Mouse (Mus musculus) forebrain, embryonic 10.5 days (tissue): ENCODE measurements at regions not wholly inside any gene's neighbourhood (a gene's known extent, or its start where the extent isn't known, plus 50 kb on each side); places are given as distances from the start of the nearest gene placed in this dataset.

Source experiments
- DNase-seq: peaks from one replicate; pipeline ENCODE4 v3.0.0-alpha.2; 2017; ENCODE audit warnings: low spot score; ENCODE audit errors: extremely low spot score
- H3K27ac ChIP-seq: fragments of 300-500 bp; sonication (generic); 2 replicates; pipeline ENCODE4 v1.5.1; 2016; ENCODE audit warnings: mild to moderate bottlenecking
- H3K27me3 ChIP-seq: fragments of 300-500 bp; sonication (generic); 2 replicates; pipeline ENCODE4 v1.6.1; 2016; ENCODE audit warnings: mild to moderate bottlenecking; ENCODE audit not compliant: poor library complexity, severe bottlenecking
- H3K36me3 ChIP-seq: fragments of 300-500 bp; sonication (generic); replicated peaks from 2 replicates; pipeline ENCODE4 v1.6.1; 2016; ENCODE audit warnings: mild to moderate bottlenecking, moderate library complexity
- H3K4me1 ChIP-seq: fragments of 300-500 bp; sonication (generic); 2 replicates; pipeline ENCODE4 v1.6.1; 2016
- H3K4me3 ChIP-seq: fragments of 300-500 bp; sonication (generic); 2 replicates; pipeline ENCODE4 v1.5.1; 2016; ENCODE audit warnings: mild to moderate bottlenecking, moderate library complexity
- H3K9me3 ChIP-seq: fragments of 300-500 bp; sonication (generic); 2 replicates; pipeline ENCODE4 v1.6.1; 2016; ENCODE audit warnings: mild to moderate bottlenecking, moderate library complexity
- WGBS: fragments of 180-500 bp; shearing (Covaris S2); methylation state at CpG from one replicate; pipeline ENCODE4 v1.1.7; 2016; 5-methylcytosine and 5-hydroxymethylcytosine counted together

GRCm38 (mm10) chr1:18338871-18339270 lies 73.9 kb upstream of the Defb41 start:
- DNase-seq: no peak
- H3K36me3 ChIP-seq: no peaks in the 10 kb centered on the region
- no peaks in the 10 kb centered on the region for H3K9me3 ChIP-seq
- H3K4me3 ChIP-seq: no peak overlapping the region
- 76% methylated on average over 1 of the region's 1 CpGs for WGBS
- no peak overlapping the region for H3K27ac ChIP-seq
- H3K4me1 ChIP-seq: no peaks in the 10 kb centered on the region
- no peaks in the 10 kb centered on the region for H3K27me3 ChIP-seq
